Mouse (Mus musculus) left cerebral cortex, adult 2 months (tissue): ENCODE measurements at regions not wholly inside any gene's neighbourhood (a gene's known extent, or its start where the extent isn't known, plus 50 kb on each side); places are given as distances from the start of the nearest gene placed in this dataset.

ENCODE experiments used
- DNase-seq, 2 experiments: peaks; one replicate each; pipeline ENCODE4 v3.0.0; 2021 to 2022; ENCODE audit warnings: low spot score in 2 of 2, mixed read lengths in 1 of 2; ENCODE audit errors: extremely low spot score in 1 of 2
- H3K27ac ChIP-seq: fragments of 200-600 bp; 2 replicates; pipeline ENCODE4 v1.8.1; 2022
- H3K4me3 ChIP-seq: fragments of 200-600 bp; 2 replicates; pipeline ENCODE4 v1.8.1; 2022
- CTCF ChIP-seq: fragments of 200-600 bp; IDR thresholded peaks from 2 replicates; pipeline ENCODE4 v1.8.1; 2022; ENCODE audit warnings: antibody characterized with exemption, mild to moderate bottlenecking, moderate library complexity
- intact Hi-C: fragments of 180-260 bp; cut with DNase I; formaldehyde crosslinking; loops from one replicate; pipeline ENCODE4 v1.15.1; 2025

DNA sequence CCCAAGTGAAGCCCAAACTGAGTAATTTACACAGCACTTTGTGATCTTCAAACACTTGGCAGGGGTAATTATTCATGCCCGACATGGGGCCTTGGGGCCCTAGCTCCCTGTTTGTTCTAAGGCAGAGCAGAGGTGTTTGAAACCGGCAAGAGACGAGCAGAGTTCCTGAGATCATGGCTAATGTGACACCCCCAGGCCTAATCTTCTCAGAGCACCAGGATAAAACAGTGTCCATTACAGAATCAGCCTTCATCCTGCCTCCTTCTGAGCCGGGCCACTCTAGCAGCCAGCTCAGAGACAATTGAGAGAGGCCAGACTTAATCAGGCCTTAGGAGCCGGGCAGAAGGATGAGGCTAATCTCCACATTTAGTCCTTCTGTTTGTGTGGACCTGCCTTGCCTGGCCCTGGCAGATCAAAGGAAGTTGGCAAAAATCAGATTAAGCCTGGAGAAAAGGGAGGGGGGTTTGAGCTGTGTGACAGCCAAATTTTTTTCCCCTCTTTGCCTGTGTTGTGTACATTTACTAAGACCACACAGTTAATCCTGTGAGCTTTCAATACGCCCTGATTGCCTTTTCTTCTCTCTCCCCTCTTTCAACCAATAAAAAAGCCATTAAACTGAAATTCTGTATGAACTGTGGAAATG lies 157.5 kb upstream of the Irx1 start:
- no peak for TF ChIP-seq CTCF
- no peak for DNase-seq
- Histone ChIP-seq H3K27ac (no peak overlapping the region), H3K4me3 (no peak overlapping the region)
- intact Hi-C loops: no loop called here

DNA sequence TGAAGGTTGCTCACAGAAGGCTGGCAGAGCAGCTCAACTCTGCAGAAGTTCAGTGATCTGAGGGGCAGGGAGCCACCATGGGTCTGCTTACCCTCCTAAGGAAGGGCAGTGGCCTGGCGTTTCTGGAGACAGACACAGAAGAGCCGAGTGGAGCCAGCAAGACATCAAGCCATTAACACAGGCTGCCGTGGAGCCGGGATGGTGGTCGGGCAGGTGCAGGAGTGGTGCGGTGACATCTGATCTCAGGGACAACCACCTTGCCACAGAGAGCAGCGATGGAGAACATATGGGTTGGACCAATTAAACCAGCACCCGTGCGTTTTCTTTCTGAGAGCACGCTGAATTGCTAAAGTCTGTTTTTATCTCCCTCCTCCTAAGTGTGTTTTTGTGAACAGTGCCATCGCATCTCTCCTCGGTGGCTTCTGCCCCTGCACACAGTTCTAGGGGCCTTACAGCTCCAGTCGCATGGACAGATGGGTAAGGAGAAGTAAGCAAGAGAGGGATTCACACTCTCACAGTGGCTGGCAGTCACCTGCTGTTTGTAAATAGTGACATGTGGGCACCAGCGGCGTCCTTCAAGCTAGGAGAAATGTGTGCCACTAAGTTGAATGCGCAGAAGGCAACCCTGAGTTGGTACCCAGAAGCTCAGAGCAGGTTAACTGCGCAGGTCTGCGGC lies 158.2 kb upstream of the Irx1 start:
- no peak for DNase-seq
- no peak overlapping the region for H3K27ac ChIP-seq
- no peak overlapping the region for H3K4me3 ChIP-seq
- intact Hi-C loops: no loop called here
- no peak for TF ChIP-seq CTCF

DNA sequence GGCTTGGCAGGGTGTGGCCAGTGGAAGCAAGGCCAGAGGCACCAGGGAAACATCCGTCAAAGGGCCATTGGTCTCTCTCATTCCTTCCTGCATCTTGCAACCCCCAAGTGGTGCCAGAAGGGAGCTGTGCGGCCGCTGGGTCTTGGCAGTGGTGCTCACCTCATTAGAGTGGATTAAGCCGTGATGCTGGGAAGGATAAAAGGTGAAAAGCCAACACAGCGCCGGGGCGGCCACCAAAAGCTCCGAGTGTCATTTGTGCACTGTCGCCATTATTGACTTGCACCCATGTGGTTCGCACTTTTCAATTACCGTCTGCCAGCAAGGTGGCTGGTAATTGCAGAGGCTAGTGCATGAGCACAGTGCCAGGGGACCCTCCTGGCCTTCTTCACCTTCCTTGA lies 158.7 kb upstream of the Irx1 start:
- Histone ChIP-seq H3K27ac (no peak overlapping the region), H3K4me3 (no peak overlapping the region)
- intact Hi-C loops: no loop called here
- no peak for TF ChIP-seq CTCF
- no peak for DNase-seq

DNA sequence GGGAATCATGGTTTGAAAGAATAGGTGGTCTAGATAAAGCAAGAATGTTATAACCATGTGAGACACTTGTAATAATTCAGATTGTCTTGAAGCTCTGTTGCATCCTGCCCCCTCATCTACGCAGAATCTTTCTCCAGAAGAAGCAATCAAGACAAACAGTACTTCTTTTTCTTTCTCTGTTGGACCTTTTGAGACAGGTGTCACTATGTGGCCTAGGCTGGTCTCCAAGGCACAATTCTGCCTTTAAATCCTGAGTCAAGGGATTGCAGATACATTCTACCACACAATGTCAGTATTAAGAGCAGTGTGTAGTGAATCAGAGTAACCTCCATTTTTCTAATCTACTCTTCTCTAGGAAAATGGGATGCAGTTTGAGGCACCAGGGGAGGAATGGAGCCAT lies 164.8 kb upstream of the Irx1 start:
- no peak for TF ChIP-seq CTCF
- Histone ChIP-seq H3K27ac (no peak overlapping the region), H3K4me3 (no peak overlapping the region)
- DNase-seq: no peak
- intact Hi-C loops: no loop called here

DNA sequence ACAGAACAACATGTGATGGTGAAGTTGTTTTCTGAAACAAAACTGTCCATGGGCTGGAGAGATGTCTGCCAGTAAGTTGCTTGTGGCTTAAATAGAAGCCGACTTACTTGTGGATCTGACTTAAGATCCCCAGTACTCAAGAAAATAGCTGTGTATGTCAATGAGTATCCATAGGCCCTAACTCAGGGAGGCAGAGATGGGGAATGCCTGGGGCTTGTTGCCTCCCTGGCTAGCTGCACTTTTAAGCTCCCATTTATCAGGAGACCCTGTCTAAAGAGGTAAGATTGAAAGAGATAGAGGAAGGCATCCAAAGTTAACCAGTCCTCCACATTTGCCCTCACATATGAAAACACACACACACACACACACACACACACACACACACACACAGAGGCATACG lies 167.8 kb upstream of the Irx1 start:
- no peak for TF ChIP-seq CTCF

DNA sequence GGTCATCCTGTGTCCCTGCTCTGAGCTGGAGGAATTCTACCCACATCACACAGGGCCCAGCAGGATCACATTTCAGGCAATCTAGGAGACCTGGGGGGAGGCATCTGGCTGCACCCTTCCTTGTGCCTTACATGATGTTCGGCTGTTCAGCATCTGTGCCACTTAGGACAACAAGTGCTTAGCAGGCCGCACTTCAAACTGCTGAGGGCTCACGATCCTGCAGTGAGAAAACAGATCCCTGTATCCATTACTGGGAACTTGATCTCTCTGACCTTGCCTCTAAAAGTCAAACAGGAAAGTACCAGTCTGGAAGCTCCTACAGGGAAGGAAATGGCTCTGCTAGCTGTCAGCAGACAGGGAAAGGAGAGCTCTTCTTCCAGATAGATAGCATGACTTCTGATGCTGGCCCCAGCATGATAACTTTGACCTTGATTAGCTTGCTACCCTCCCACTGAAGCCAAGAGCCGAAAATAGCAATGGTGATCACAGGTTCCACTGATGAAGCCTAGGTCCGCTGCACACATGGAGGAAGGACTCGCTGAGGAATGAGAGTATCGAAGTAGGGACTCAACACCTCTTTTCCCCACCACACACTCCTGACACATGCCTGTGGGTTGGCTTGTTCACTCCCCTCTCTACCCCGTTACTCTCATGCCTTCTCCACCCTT lies 170.7 kb upstream of the Irx1 start:
- Histone ChIP-seq H3K27ac (no peak overlapping the region), H3K4me3 (no peak overlapping the region)
- no peak for DNase-seq
- intact Hi-C loops: no loop called here
- no peak for TF ChIP-seq CTCF

More for the DNA sequence above, 167.8 kb upstream of the Irx1 start:
- no peak overlapping the region for H3K27ac ChIP-seq
- no peak overlapping the region for H3K4me3 ChIP-seq
- DNase-seq: no peak
- intact Hi-C loops: no loop called here

DNA sequence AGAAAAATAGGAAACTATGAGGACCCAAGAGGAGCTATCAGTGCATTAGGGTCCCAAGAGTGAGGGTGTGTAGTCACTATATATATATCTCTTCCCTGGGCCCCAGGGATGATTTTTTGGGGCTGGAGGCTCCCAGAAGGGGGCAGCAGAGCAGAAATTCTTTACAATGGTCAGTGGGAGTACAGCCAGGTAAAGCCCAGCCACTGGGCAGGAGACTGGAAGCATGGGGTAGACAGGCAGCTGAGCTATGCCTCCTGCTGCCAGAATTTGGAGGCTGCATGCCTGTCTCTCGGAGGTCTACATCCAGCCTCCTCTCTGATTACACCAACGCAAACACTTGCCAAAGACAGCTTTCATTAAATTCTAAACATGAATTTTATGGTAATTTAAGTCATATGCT lies 202.7 kb upstream of the Irx1 start:
- Histone ChIP-seq H3K27ac (no peak overlapping the region), H3K4me3 (no peak overlapping the region)
- intact Hi-C loops: no loop called here
- peak; percentile 7 for TF ChIP-seq CTCF
- no peak for DNase-seq

DNA sequence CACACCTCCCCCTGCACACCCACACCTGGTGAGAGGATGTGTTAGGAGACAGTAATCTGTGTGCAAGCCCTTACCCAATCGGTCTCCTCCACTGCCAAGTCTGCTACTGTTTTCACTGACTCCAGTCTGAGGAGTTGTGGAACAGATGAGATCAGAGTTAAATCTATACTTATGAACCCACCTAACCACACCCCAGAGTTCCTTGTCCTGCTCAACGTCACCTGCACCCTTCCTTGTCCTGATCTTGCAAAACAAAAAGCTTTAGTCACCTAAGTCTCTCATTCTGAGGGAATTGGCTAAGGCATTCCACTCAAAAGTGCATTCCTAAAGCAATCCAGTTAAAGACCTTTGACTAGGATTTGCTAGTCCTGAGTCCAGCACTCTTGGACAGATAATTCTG lies 203.9 kb upstream of the Irx1 start:
- TF ChIP-seq CTCF: no peak
- DNase-seq: no peak
- no peak overlapping the region for H3K27ac ChIP-seq
- H3K4me3 ChIP-seq: no peak overlapping the region
- intact Hi-C loops: no loop called here

DNA sequence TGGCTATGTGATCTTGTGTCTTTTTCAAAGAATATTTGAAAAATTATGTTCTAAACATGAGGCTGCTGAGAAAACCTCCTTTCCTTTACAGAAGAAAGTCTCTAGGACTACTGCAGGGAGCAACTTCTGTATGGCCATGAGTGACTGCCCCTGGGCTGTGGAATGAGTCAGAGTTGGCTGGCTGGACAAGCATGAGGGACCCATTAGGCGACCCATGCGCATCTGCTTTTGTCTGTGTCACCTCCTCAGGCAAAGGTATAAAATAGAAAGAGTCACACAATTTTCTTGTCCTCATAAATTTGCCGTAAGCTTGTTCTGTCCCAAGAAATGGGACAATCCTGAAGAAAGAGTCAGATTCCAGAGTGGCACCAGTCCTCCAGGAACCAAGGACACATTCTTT lies 220.1 kb upstream of the Irx1 start:
- intact Hi-C loops: no loop called here
- no peak for TF ChIP-seq CTCF
- Histone ChIP-seq H3K4me3 (no peak overlapping the region), H3K27ac (no peak overlapping the region)
- no peak for DNase-seq

DNA sequence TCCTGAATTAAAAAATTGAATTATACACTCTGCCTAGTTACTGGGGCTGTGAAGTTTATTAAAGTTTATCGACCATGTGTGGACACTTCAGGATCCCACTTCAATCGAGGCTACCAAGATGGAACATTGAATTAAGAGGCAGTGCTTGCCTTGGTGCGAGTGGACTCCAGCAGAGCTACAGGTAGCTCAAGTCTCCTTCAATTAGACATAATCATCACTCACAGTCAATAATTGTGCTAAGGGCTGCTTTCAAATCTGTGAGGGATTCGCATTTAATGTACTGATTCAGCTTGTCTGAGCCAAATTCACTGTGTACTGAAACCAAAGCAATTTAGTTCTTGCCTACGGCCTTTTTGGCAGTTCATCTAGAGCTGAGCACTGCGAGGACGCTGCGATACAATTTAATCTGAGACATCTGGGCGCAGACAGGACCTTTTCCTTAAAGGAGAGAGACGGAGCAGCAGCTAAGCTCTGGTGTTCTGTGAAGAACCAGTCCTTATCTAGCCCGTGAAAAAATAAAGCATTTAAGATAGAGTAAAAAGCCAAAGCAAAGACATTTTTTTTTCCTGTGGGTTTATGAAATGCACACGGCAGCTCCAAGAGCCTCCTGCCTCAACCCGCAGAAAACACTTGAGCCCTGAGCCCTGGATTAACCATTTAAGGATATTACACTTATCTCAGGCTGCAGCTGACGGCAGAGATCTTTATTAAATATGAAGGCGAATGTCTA lies 220.8 kb upstream of the Irx1 start:
- DNase-seq: no peak
- Histone ChIP-seq H3K4me3 (no peak overlapping the region), H3K27ac (no peak overlapping the region)
- intact Hi-C loops: no loop called here
- TF ChIP-seq CTCF: no peak

DNA sequence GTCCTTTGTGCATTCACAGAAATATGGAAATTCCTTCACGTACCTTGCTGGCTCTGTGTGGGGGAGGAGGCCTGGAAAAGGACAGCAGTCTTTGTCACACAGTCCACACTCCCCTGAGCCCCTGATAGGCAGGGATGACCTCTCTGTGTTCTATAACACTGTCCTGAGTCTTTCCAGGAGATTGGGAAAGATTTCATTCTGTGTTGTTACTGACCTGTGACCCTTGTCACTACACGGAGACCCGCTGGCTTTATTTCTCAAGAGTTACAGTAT lies 221.3 kb upstream of the Irx1 start:
- no peak overlapping the region for H3K27ac ChIP-seq
- intact Hi-C loops: no loop called here
- no peak overlapping the region for H3K4me3 ChIP-seq

DNA sequence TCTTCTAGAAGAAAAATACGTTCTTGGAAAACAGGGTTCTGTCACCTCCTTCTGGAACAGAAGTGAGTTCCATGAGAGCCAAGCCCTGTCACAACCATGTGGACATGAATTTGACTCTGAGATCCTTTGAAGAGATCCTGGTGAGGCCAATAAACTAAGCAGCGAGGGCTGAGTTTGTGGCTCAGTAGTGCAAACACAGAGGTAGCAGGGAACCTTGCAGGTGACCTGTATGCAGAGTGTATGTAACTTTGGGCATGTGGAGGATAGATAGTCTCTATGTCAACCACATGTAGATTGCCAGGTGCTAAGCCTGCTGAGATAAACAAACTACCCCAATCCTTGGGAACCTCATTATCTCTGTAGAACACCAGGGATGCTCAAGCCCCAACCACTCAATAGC lies 232.4 kb upstream of the Irx1 start:
- intact Hi-C loops: loop anchor here (5.0 kb wide), 1 partner anchor 206 kb away; no protein-coding TSS in a partner anchor
- no peak overlapping the region for H3K27ac ChIP-seq
- no peak overlapping the region for H3K4me3 ChIP-seq
- no peak for DNase-seq
- no peak for TF ChIP-seq CTCF

More for the DNA sequence above, 221.3 kb upstream of the Irx1 start:
- TF ChIP-seq CTCF: no peak
- DNase-seq: no peak
